Mouse (Mus musculus) heart, adult 8-10 months (tissue): ENCODE results near the gene Cdk13. TPM values are rescaled to one million over a fixed set of nuclear protein-coding genes. Genes with fewer than 3 reads are reported as not detected.

Experiments used
- DNase-seq: peaks from one replicate; pipeline ENCODE4 v3.0.0; 2022; ENCODE audit warnings: low spot score
- total RNA-seq, 4 experiments: library from RNA; stranded (reverse); gene quantifications; 2 replicates each; pipeline ENCODE4 v1.2.4; 2022

Gene Cdk13
- total RNA-seq, 4 experiments from 2014 or later, result 23.0 to 24.9 (median 24.0) TPM

GRCm38 (mm10) chr13:17762405-17762804, 42.5 kb downstream of the Cdk13 start:
- no peak for DNase-seq

DNA sequence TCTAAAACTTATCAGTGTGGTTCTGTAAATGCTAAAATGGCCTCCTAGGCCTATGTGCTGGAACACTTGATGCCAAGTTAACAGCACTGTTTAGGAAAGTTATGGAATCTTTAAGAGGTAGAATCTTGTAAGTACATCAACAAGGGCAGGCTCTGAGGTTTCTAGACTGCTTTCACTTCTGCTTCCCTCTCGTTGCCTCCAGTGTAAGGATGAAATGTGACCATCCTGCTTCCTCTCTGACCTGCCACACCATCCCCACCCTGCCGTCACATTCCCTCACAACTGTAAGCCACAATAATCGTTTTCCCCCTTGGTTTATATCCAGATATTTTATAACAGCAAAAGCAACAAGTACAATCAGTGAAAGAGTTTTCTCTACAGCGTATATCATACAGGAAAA, 49.9 kb downstream of the Cdk13 start:
- DNase-seq, result no peak

DNA sequence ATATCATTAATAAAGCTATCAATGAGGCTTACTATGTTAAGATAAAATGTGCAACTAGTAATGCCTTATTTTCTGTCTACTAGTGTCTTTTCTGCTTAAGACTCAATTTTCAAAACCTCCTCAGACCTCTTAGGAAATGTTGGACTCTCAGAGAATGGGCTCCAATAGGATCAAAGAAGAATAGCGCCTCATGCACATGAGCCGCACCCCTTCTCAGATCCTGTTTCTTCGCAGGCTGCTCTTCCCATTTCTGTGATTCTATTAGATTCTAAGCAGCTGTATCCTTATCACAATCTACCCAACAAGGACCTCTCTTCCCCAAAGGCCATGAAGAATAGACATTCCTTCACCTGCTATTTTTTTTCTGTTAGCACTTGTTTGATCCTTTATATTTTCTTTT, 76.1 kb downstream of the Cdk13 start:
- DNase-seq, result no peak

- no peak for DNase-seq
Observed at GRCm38 (mm10) chr13:17727922-17728321, 77.0 kb downstream of the Cdk13 start.

- DNase-seq, result no peak
Observed at GRCm38 (mm10) chr13:17717357-17717756, 87.5 kb downstream of the Cdk13 start.

GRCm38 (mm10) chr13:17708784-17709311, 96.0 kb downstream of the Cdk13 start:
- DNase-seq, result no peak

- no peak for DNase-seq
Observed at GRCm38 (mm10) chr13:17705188-17705826, 99.6 kb downstream of the Cdk13 start.

DNA sequence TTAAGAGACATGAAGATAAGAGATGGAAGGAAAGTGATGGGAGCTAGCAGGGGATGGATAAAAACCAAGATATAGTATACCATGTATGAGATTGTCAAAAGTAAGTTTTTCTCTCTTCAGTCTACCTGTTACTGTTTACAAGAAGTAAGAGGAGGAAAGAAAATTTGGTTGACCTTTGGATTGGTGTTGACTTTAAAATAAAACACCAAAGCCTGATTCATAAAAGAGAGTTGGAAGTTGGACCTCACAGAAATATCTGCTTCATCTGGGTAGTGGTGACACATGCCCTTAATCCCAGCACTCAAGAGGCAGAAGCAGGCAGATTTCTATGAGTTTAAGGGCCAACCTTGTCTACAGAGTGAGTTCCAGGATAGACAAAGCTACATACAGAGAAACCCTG, 102.6 kb downstream of the Cdk13 start:
- no peak for DNase-seq

DNA sequence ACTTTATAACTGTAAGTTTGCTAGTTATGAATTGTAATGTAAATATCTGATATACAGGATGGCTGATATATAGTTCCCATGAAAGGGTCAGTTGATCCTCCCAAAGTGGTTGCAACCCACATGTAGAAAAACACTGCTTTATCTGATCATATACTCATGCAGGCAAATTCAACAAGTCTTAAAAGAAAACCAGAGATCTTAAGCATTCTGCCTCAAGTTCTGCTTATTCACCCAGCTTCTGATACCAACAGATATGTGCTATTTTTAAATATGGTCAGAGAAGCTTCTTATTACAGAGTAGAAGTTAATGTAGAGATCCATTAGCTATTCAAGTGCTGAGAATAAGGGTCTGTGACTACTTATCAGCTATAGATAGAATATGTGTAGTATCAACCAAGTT, 103.6 kb downstream of the Cdk13 start:
- DNase-seq, result no peak

DNA sequence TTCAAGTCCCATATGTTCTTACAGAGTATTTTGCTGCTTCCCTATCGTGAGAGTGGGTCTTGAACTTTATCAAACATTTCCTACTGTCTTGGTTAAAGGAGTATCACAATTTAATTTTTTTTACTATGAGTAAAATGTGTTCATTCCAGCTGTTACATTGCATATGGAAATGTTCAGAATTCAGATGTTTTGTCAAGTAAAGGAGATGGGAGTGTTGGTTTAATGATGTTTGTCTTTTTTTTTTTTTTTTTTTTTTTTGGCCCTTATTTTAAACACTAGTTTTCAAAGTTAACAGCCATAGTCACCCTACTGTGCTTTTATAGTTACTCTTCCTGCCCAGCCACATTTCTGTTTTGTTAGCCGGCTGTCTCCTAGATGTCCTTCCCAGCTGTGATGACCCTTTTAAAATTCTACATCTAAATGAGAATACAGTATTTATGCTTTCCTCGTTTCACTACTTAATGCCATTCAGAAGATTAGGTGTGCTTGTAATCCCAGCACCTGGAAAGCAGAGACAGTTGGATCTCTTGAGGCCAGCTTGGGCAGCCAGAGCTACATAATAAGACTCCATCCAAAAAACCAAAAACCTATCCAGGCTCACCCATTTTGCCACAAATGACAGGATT, 104.7 kb downstream of the Cdk13 start:
- DNase-seq, result no peak

DNA sequence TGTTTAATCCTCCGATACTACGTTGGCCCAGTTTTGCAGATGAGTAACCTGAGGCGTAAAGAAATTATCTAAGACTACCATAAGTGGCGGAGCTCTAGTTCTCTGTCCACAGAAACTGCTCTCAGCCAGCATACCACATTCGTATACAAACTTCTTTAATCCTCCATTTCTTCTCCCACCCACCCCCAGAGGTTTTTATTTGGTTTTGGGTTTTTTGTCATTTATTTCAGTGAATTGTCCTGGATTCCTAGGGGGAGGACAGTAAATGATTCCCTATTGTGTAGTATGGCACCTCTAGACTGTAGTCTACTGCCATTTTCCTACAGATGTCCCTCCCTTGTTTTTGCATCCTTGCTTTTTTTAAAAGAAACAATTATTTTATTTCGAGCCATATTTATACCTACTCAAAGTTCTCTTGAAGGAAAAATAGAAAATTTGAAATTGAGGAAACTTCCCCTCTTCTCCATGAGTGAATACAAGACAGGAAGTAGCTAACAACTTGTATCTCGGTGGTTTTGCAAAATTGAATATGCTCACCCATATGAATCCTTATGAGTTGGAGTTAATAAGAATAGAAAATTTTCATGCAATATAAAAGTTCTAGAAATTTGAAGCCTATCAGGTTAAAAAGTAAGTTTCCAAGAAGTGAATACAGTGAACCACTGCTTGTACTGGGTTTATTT, 108.9 kb downstream of the Cdk13 start:
- DNase-seq, result no peak

DNA sequence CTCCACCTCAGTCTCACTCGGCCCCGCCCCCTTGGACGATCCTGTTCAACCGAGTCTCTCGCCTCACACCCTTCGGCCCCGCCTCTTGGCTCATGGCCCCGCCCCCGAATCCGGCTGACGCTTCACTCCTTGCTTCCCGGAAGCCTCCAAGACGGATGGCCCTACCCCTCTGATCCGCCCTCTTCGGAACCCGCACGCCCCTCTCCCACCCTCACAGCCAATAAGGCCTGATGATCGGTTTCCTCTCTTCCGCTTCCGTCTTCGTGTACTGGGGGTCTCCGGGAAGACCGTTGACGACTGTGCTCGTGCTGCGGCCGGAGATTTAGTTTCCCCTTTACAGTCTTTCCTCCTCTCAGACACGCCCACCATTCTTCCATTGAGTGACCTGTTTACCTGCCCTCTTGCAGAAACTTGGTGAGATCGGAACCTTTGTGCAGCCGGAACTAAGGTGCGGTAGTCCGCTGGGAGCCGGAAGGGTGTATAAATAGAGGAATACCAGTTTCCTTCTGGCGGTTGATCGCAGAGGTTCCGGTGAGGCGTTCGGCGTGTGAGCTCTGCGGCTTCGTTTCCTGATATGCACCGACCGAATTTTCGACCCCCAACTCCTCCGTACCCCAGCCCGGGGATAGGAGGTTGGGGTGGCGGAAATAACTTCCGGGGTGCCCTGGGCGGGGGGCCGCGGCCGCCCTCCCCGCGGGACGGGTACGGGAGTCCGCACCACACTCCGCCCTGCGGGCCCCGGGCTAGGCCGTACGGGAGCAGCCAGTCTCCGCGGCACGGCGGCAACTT, 109.8 kb downstream of the Cdk13 start, which contains the start of the genes Mplkip and Sugct:
Gene Mplkip (plus strand): TSS at position 282 of the 789 bp plus-strand sequence.
Gene Sugct (minus strand): TSS at position 643 of the 789 bp plus-strand sequence.
- peak; percentile 100 for DNase-seq

GRCm38 (mm10) chr13:17694414-17694813, 110.5 kb downstream of the Cdk13 start:
- DNase-seq, result no peak

DNA sequence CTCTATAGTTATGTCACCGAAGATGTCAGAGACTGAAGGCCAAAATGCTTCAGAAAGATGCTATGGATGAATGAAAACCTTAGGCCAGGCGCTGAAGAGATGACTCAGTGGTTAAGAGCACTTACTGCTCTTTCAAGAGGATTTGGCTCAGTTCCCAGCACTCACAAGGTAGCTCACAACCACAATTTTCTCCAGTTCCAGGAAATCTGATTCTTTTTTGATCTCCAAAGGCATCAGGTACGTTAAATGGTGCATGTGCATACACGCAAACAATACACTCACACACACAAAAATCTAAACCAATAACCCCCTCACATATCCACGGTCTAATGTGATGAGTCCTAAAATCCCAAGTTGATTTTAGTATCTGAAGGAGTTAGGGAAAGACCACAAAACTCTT, 111.1 kb downstream of the Cdk13 start:
- no peak for DNase-seq

- no peak for DNase-seq
Observed at GRCm38 (mm10) chr13:17691436-17691835, 113.5 kb downstream of the Cdk13 start.

- DNase-seq, result no peak
Observed at GRCm38 (mm10) chr13:17690686-17691085, 114.2 kb downstream of the Cdk13 start.

GRCm38 (mm10) chr13:17689461-17689860, 115.4 kb downstream of the Cdk13 start:
- DNase-seq, result no peak

DNA sequence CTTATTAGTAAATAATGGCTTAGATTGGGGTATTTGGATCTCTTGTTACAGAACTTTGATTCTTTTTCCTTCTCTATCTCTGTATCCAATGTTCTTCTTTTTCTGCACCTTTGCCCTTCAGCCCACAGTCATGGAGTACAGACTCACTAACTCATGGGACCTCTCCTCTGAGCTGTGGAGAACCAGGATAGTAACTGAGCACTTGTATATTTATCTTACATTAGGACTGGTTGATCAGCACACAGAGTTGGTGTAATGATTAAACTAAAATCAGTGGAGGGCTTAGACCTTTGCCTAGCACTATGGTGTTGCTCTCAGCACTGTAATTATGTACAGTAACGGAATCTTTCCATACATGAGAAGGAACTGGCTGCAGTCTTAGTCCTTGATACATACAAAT, 133.8 kb downstream of the Cdk13 start:
- no peak for DNase-seq

DNA sequence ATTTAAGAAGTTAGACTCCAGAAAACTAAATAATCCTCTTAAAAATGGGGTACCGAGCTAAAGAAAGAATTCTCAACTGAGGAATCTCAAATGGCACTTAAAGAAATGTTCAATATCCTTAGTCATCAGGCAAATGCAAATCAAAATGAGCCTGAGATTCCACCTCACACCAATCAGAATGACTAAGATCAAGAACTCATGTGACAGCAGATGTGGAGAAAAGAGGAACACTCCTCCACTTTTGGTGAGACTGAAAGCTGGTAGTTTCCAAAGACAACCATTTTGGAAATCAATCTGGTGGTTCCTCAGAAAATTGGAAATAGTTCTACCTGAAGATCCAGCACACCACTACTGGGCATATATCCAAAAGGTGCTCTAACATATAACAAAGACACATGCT, 137.5 kb downstream of the Cdk13 start:
- DNase-seq, result no peak
